Mouse (Mus musculus): ENCODE results near the gene Btbd7. TPM values are rescaled to one million over a fixed set of nuclear protein-coding genes. Genes with fewer than 3 reads are reported as not detected.

Btbd7 gene
- 14.0 and 15.2 TPM in 2 replicates for polyA plus RNA-seq (2015; fragmentation: Nextera tagmentation; extraction: Ambion mirVana)

GRCm38 (mm10) chr12:102878031-102878823, at the start of gene Btbd7:
TSS of gene Btbd7 (minus strand) at chr12:102878471.
- under 1% methylated on average over 63 of the region's 95 CpGs for WGBS
- peak; percentile 97 for ATAC-seq (ENCODE audit: low read depth)
- no peaks in the 10 kb centered on the region for H3K9me3 ChIP-seq

DNA sequence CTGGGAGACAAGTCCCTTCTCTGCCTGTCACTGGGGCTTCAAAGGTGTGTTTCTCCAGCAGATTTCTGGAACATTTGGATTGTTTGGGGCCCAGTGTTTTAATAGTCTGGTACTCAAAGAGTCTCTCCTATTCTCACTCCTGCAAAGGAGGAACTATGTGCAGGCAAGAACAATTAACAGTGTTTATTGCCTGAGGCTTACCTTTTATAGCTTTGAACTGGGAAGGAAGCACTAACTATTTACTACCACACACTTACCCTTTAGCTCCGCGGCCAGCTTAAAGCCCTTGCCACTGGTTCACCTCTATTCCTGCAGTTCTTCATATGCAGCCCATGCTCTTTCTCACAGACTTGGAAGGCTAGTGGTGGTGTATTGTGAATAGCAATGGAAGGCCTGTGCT, 37.8 kb upstream of the Btbd7 start:
- H3K9ac ChIP-seq: no peak overlapping the region
- WGBS: 28% methylated on average over 2 of the region's 2 CpGs
- H3K4me1 ChIP-seq (replicated peaks): no peaks in the 10 kb centered on the region
- no peaks in the 10 kb centered on the region for H3K36me3 ChIP-seq
- no peak for ATAC-seq (ENCODE audit: low read depth)
- H3K4me3 ChIP-seq: no peak overlapping the region
- no peak overlapping the region for H3K27ac ChIP-seq (replicated peaks)
- no peaks in the 10 kb centered on the region for H3K27me3 ChIP-seq
- no peak overlapping the region for H3K4me2 ChIP-seq
- no peaks in the 10 kb centered on the region for H3K9me3 ChIP-seq

More at GRCm38 (mm10) chr12:102878031-102878823, at the start of gene Btbd7:
- peak within 1 kb of the TSS; percentile 74 for H3K4me2 ChIP-seq
- H3K36me3 ChIP-seq: no peaks in the 10 kb centered on the region
- H3K4me1 ChIP-seq (replicated peaks): peaks cover 30% of the 10 kb centered on the region
- H3K27me3 ChIP-seq: no peaks in the 10 kb centered on the region
- H3K9ac ChIP-seq: peak within 1 kb of the TSS; percentile 96
- peak within 1 kb of the TSS; percentile 96 for H3K27ac ChIP-seq (replicated peaks)
- H3K4me3 ChIP-seq: peak within 1 kb of the TSS; percentile 92

DNA sequence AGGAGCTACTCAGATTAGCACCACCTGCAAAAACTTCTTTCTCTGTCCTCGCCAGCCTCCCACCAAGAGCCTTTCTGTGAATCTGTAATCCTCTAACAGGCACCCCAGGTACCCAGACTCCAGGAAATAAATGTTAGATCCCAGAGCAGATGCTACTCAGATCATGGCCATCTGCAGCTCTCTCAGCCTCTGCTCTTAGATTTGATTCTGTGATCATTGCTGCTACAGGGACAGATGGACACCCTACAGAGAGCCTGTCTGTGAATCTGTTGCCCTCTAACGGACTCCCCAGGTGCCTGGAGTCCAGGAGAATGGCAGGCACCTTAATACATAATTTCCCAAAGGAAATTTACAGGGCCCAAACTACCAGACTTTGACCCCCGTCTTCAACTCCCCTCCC, 29.9 kb upstream of the Btbd7 start:
- Histone ChIP-seq H3K36me3 (no peaks in the 10 kb centered on the region), H3K4me3 (no peak overlapping the region), H3K4me2 (no peak overlapping the region), H3K9me3 (no peaks in the 10 kb centered on the region), H3K27ac (replicated peaks) (no peak overlapping the region), H3K4me1 (replicated peaks) (no peaks in the 10 kb centered on the region), H3K27me3 (no peaks in the 10 kb centered on the region), H3K9ac (no peak overlapping the region)
- 51% methylated on average over 3 of the region's 3 CpGs for WGBS
- no peak for ATAC-seq (ENCODE audit: low read depth)

DNA sequence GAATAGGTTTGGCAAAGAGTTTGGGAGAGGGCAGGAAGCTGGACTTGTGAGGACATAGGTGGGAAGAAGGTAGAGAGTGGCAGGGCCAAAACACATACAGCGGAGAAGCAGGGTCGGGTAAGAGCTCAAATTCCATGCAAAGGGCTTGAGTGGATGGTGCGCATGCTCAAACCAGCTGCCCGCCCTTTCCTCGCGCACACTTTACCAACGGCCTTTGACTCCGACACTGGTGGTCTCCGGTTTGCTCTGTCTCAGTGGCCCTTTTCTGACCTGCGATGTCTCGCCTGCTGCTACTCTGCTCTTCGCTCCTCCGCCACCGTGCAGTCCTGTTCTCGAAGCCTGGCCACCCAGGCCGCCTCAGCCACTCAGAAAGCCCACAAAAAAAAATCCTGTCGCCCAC, 20.8 kb upstream of the Btbd7 start, which contains the start of gene Cox8c:
Gene Cox8c (plus strand): TSS at position 226 of the 400 bp plus-strand sequence.
- 91% methylated on average over 17 of the region's 17 CpGs for WGBS
- Histone ChIP-seq H3K4me1 (replicated peaks) (no peaks in the 10 kb centered on the region), H3K27ac (replicated peaks) (no peak within 1 kb of the TSS), H3K9ac (no peak within 1 kb of the TSS), H3K9me3 (no peaks in the 10 kb centered on the region), H3K4me2 (no peak within 1 kb of the TSS), H3K36me3 (no peaks in the 10 kb centered on the region), H3K4me3 (no peak within 1 kb of the TSS), H3K27me3 (no peaks in the 10 kb centered on the region)
- ATAC-seq (ENCODE audit: low read depth): no peak

DNA sequence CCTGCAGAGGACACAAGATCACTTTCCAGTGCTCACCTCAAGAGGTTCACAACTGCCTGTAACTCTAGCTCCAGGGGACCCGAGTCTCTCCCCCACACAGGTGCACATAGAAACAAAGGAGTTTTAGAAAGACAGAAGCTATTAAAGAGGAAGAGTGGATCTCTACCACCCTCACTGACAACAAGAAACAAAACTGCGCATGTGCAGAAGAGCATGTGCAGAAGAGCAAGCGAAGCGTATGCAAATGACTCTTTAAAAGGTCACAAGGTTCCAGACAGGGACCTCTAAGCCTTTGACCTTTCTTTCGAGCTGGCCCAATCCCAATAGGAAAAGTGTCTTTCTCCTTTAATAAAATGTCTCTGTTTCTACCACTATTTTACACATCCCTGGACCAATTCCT, 10.3 kb upstream of the Btbd7 start:
- Histone ChIP-seq H3K36me3 (no peaks in the 10 kb centered on the region), H3K4me2 (no peak overlapping the region), H3K9ac (no peak overlapping the region), H3K4me3 (no peak overlapping the region), H3K9me3 (0 out of 2 replicates have a peak, but pooled peaks cover 5% of the 10 kb centered on the region), H3K27ac (replicated peaks) (no peak overlapping the region), H3K27me3 (no peaks in the 10 kb centered on the region), H3K4me1 (replicated peaks) (no peaks in the 10 kb centered on the region)
- WGBS: 52% methylated on average over 5 of the region's 5 CpGs
- ATAC-seq (ENCODE audit: low read depth): no peak

DNA sequence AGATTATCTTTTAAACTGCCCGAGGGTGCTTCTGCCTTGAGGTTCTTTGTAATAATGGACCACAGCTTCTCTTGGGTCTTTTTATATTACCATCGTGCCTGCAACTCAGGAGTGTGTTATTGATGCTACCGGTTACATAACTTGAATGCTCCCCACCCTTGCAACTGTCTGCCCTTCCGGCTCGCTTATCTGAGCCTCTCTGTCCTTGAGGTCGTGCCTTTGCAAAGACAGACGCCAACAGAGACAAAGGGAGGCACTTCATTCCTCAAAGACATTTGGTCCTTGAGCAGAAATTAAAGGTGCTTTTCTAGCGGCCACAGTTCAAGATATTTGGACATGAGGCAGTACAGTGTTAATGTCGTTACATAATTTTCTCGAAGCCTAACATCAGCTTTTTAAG, 9.1 kb upstream of the Btbd7 start:
- Histone ChIP-seq H3K4me1 (replicated peaks) (no peaks in the 10 kb centered on the region), H3K27ac (replicated peaks) (no peak overlapping the region), H3K4me2 (no peak overlapping the region), H3K9me3 (0 out of 2 replicates have a peak, but pooled peaks cover 5% of the 10 kb centered on the region), H3K4me3 (no peak overlapping the region), H3K9ac (no peak overlapping the region), H3K36me3 (no peaks in the 10 kb centered on the region), H3K27me3 (no peaks in the 10 kb centered on the region)
- no peak for ATAC-seq (ENCODE audit: low read depth)
- WGBS: 53% methylated on average over 10 of the region's 10 CpGs

- Histone ChIP-seq H3K27ac (replicated peaks) (no peak overlapping the region), H3K4me2 (no peak overlapping the region), H3K27me3 (no peaks in the 10 kb centered on the region), H3K36me3 (no peaks in the 10 kb centered on the region), H3K4me3 (no peak overlapping the region), H3K4me1 (replicated peaks) (no peaks in the 10 kb centered on the region), H3K9me3 (no peaks in the 10 kb centered on the region), H3K9ac (no peak overlapping the region)
- 27% methylated on average over 5 of the region's 5 CpGs for WGBS
- ATAC-seq (ENCODE audit: low read depth): peak; percentile 77
Measured at GRCm38 (mm10) chr12:102885735-102886134, 7.5 kb upstream of the Btbd7 start.

DNA sequence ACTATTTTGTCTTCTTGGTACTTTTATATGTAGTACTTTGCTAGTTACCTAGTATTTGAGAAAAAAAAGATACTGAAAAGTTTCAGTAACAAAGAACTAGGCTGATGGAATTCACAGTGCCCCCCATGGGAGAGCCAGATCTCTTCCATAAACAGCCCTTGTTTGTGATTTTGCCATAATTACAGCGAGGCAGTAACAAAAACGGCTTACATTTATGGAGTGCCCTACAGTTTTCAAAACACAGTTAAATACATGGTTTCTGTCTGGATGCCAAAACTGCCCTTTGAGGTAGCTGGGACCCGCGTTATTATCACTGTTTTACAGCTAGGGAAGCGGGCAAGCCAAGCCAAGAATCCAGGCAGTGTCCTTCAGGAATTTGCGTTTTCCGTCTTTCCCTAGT, 630 bp upstream of the Btbd7 start:
- Histone ChIP-seq H3K9me3 (no peaks in the 10 kb centered on the region), H3K27ac (replicated peaks) (peak overlapping the region; percentile 73), H3K27me3 (no peaks in the 10 kb centered on the region), H3K4me1 (replicated peaks) (peaks cover 30% of the 10 kb centered on the region), H3K4me2 (peak overlapping the region; percentile 53), H3K4me3 (peak overlapping the region; percentile 92), H3K36me3 (no peaks in the 10 kb centered on the region), H3K9ac (peak overlapping the region; percentile 63)
- ATAC-seq (ENCODE audit: low read depth): no peak
- whole genome bisulfite sequencing: 34% methylated on average over 7 of the region's 7 CpGs

DNA sequence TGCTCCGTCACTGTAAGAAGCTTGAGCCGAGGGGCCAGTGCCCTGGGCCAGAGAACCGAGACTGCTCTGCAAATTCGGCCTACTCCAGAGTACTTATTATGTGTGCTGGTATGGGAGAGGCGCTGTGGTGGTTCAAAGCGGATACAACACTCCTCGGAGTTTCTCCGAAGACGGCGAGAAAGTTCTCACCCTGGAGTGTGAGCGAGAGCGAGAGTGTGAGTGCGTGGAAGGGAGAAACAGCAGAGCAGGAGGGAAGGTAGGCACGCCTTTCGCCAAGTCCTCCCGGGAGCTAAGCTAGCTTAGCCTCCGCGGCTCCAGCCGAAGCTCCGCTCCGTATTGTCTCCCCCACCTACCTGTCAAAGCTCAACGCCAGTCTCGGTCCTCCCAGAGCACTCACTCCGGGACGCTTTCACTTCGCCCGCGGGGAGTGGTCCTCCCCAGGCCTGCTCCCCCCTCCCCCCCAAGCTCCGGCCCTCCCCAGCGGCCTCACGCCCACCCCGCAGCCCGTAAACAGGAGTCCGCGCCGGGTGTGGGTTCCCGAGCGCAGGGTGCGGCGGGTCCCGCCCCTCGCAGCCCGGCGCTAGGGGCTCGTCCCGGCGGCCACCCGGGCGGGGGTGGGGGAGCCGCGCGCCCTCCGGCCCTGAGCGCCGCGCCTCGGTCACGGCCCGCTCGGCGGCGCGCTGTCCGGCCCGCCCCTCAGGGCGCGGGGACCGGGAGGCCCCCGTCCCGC, 805 bp downstream of the Btbd7 start:
- peak overlapping the region; percentile 96 for H3K27ac ChIP-seq (replicated peaks)
- peak overlapping the region; percentile 92 for H3K4me3 ChIP-seq
- no peaks in the 10 kb centered on the region for H3K36me3 ChIP-seq
- no peaks in the 10 kb centered on the region for H3K9me3 ChIP-seq
- peak; percentile 81 for ATAC-seq (ENCODE audit: low read depth)
- H3K27me3 ChIP-seq: no peaks in the 10 kb centered on the region
- H3K4me1 ChIP-seq (replicated peaks): peaks cover 30% of the 10 kb centered on the region
- under 1% methylated on average over 28 of the region's 70 CpGs for WGBS
- H3K4me2 ChIP-seq: peak overlapping the region; percentile 74
- peak overlapping the region; percentile 96 for H3K9ac ChIP-seq

DNA sequence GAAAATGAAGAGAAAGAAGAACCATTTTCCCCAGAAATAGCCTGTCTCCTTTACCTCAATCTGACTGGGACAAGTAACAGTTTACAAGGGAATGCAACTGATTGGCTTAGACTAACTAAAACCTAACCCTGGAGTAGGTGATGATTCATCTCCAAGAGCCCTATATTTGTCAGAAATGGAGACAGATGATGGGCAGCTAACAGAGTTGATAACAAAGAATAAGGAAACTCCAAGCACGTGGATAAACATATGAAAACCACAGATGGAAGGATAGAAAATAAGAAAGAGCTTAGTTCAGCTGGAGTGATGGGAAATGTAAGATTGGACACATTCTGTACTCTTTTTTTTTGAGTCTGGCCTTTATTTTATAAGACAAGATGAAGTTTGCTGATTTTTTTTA, 7.7 kb downstream of the Btbd7 start:
- no peak overlapping the region for H3K4me3 ChIP-seq
- no peak overlapping the region for H3K27ac ChIP-seq (replicated peaks)
- H3K9me3 ChIP-seq: no peaks in the 10 kb centered on the region
- peaks cover 8% of the 10 kb centered on the region for H3K4me1 ChIP-seq (replicated peaks)
- no peak overlapping the region for H3K4me2 ChIP-seq
- WGBS: 98% methylated on average over 1 of the region's 1 CpGs
- no peak overlapping the region for H3K9ac ChIP-seq
- no peaks in the 10 kb centered on the region for H3K27me3 ChIP-seq
- no peak for ATAC-seq (ENCODE audit: low read depth)
- H3K36me3 ChIP-seq: no peaks in the 10 kb centered on the region

DNA sequence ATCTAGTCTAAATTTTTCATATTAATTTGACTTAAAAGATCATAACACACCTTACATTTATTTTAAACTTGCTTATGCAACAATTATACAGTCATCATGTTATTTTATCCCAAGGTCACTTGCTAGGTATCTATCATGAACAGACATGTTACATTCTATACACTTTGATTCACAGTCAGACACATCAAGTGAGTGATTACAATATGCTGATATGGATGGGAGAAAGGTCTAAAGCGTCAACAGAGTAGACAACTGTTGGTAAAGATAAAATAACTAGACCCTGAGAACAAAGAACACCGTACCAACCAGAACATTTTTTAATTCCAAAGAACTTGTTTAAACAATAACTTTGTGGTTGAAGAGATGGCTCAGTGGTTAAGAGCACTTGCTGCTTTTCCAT, 8.5 kb downstream of the Btbd7 start:
- Histone ChIP-seq H3K4me3 (no peak overlapping the region), H3K9me3 (no peaks in the 10 kb centered on the region)
- WGBS: 95% methylated on average over 2 of the region's 2 CpGs

DNA sequence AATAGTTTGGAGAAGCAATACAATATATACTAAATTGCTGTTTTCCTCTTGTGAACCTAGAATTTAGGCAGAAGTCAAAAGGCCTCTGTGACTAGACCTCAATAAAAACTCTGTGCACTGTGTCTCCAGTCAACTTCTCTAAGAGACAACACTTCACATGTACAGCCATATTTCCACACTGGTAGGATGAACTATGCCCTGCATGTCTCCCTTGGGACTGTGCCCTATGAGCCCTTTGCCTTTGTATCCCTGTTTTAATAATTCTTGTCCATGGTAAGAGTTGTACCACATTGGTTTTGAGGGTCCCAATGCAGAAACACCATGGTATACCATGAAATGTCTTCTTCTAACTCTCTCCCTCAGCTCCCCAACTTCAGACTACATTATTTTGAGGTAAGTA, 17.5 kb downstream of the Btbd7 start:
- no peak for ATAC-seq (ENCODE audit: low read depth)
- Histone ChIP-seq H3K4me1 (replicated peaks) (peaks cover 5% of the 10 kb centered on the region; the same call in 1 of the 2 replicates), H3K36me3 (no peaks in the 10 kb centered on the region), H3K9me3 (no peaks in the 10 kb centered on the region), H3K27ac (replicated peaks) (no peak overlapping the region), H3K27me3 (no peaks in the 10 kb centered on the region), H3K9ac (no peak overlapping the region), H3K4me2 (no peak overlapping the region), H3K4me3 (no peak overlapping the region)

More for the DNA sequence above, 8.5 kb downstream of the Btbd7 start:
- H3K4me1 ChIP-seq (replicated peaks): 0 out of 2 replicates have a peak, but pooled peaks cover 4% of the 10 kb centered on the region
- H3K4me2 ChIP-seq: no peak overlapping the region
- ATAC-seq (ENCODE audit: low read depth): no peak
- no peaks in the 10 kb centered on the region for H3K27me3 ChIP-seq
- H3K36me3 ChIP-seq: no peaks in the 10 kb centered on the region
- H3K9ac ChIP-seq: no peak overlapping the region
- no peak overlapping the region for H3K27ac ChIP-seq (replicated peaks)

Data from neural tube, embryonic 13.5 days (tissue).